Comparison of ENCODE assay signal across 8 mouse cellular contexts in genomic region chr15:3356073-3356766, GRCm38 (mm10). TPM values are rescaled to one million over a fixed set of nuclear protein-coding genes. Genes with fewer than 3 reads are reported as not detected.
DNase-seq lines count a peak whose midpoint lies in the region; ATAC-seq lines count a peak whose summit lies in the region.

No protein-coding gene starts in this region.

- H3K9ac ChIP-seq in midbrain, embryonic 11.5 days (ENCODE audit: low read length) = no peak overlapping the region
- no peak overlapping the region for H3K9ac ChIP-seq in hindbrain, embryonic 12.5 days
- no peak overlapping the region for H3K9ac ChIP-seq in midbrain, embryonic 16.5 days (ENCODE audit: low read depth, low read length)

- peak; percentile 14 for DNase-seq in cerebellum, adult 9-10 months
- DNase-seq in cerebellum, adult 11 months = no peak
- DNase-seq in midbrain, embryonic 11.5 days (ENCODE audit: low spot score, missing footprints) = peak; percentile 85
- DNase-seq in midbrain, embryonic 10.5 days (ENCODE audit: low spot score) = no peak
- no peak for DNase-seq in right cerebral cortex, postnatal 10 days (ENCODE audit: low spot score in 2 of 2)
- no peak for DNase-seq in right cerebral cortex, postnatal 14 days

- peak; percentile 40; the same call in 1 of the 2 replicates for ATAC-seq in midbrain, embryonic 11.5 days (ENCODE audit: low FRiP score)
- peak; percentile 56 for ATAC-seq in hindbrain, embryonic 12.5 days (ENCODE audit: low FRiP score)
- peak; percentile 89 for ATAC-seq in midbrain, embryonic 16.5 days

- H3K4me3 ChIP-seq in midbrain, embryonic 11.5 days (ENCODE audit: low read depth, low read length) = no peak overlapping the region
- no peak overlapping the region for H3K4me3 ChIP-seq in midbrain, embryonic 10.5 days
- H3K4me3 ChIP-seq in hindbrain, embryonic 12.5 days = no peak overlapping the region
- 0 out of 2 replicates have a peak overlapping the region, but pooled peaks have one; percentile 22 for H3K4me3 ChIP-seq in midbrain, embryonic 16.5 days (ENCODE audit: low read depth, low read length)

- no peaks in the 10 kb centered on the region for H3K4me1 ChIP-seq in midbrain, embryonic 11.5 days (ENCODE audit: control insufficient read depth, insufficient read depth, low read length)
- H3K4me1 ChIP-seq in midbrain, embryonic 10.5 days = no peaks in the 10 kb centered on the region
- no peaks in the 10 kb centered on the region for H3K4me1 ChIP-seq in hindbrain, embryonic 12.5 days
- H3K4me1 ChIP-seq in midbrain, embryonic 16.5 days (ENCODE audit: control insufficient read depth, insufficient read depth, low read length) = no peaks in the 10 kb centered on the region

- H3K9me3 ChIP-seq in midbrain, embryonic 11.5 days (ENCODE audit: control insufficient read depth, low read length) = no peaks in the 10 kb centered on the region
- H3K9me3 ChIP-seq in midbrain, embryonic 10.5 days (replicated peaks) = no peaks in the 10 kb centered on the region
- H3K9me3 ChIP-seq in hindbrain, embryonic 12.5 days (replicated peaks) = no peaks in the 10 kb centered on the region
- H3K9me3 ChIP-seq in midbrain, embryonic 16.5 days (replicated peaks; ENCODE audit: control insufficient read depth, low read length, poor library complexity, severe bottlenecking) = no peaks in the 10 kb centered on the region

- no peaks in the 10 kb centered on the region for H3K27me3 ChIP-seq in midbrain, embryonic 11.5 days (ENCODE audit: control insufficient read depth, insufficient read depth, low read length)
- no peaks in the 10 kb centered on the region for H3K27me3 ChIP-seq in midbrain, embryonic 10.5 days (ENCODE audit: low read depth, poor library complexity, severe bottlenecking)
- H3K27me3 ChIP-seq in hindbrain, embryonic 12.5 days = no peaks in the 10 kb centered on the region
- H3K27me3 ChIP-seq in midbrain, embryonic 16.5 days (ENCODE audit: control insufficient read depth, insufficient read depth, low read depth, low read length) = no peaks in the 10 kb centered on the region

- no peak overlapping the region for H3K4me2 ChIP-seq in midbrain, embryonic 11.5 days
- no peak overlapping the region; the same call in 1 of the 2 replicates for H3K4me2 ChIP-seq in hindbrain, embryonic 12.5 days (replicated peaks)
- peak overlapping the region; percentile 40; the same call in 1 of the 2 replicates for H3K4me2 ChIP-seq in midbrain, embryonic 16.5 days (ENCODE audit: low read length)

- WGBS in midbrain, embryonic 11.5 days = 60% methylated on average over 4 of the region's 4 CpGs
- WGBS in midbrain, embryonic 10.5 days = 61% methylated on average over 4 of the region's 4 CpGs
- 67% methylated on average over 4 of the region's 4 CpGs for WGBS in hindbrain, embryonic 12.5 days
- 46% methylated on average over 4 of the region's 4 CpGs for WGBS in midbrain, embryonic 16.5 days

- no peak overlapping the region for H3K27ac ChIP-seq in midbrain, embryonic 11.5 days (ENCODE audit: low read depth, low read length)
- H3K27ac ChIP-seq in midbrain, embryonic 10.5 days (replicated peaks) = no peak overlapping the region
- no peak overlapping the region for H3K27ac ChIP-seq in hindbrain, embryonic 12.5 days
- H3K27ac ChIP-seq in midbrain, embryonic 16.5 days (ENCODE audit: low read length) = no peak overlapping the region

- H3K36me3 ChIP-seq in midbrain, embryonic 11.5 days (ENCODE audit: control insufficient read depth, insufficient read depth, low read length) = no peaks in the 10 kb centered on the region
- no peaks in the 10 kb centered on the region for H3K36me3 ChIP-seq in midbrain, embryonic 10.5 days
- no peaks in the 10 kb centered on the region for H3K36me3 ChIP-seq in hindbrain, embryonic 12.5 days
- H3K36me3 ChIP-seq in midbrain, embryonic 16.5 days (ENCODE audit: control insufficient read depth, insufficient read depth, low read length) = no peaks in the 10 kb centered on the region

RNA-seq across cellular contexts. Expression of gene Ccdc152, which starts 52.9 kb away (rescaled TPM):
- 0.16 TPM in 1 of 2 replicates, not detected in the other for polyA plus RNA-seq in midbrain, embryonic 11.5 days (2014; fragmentation: Nextera tagmentation; extraction: Ambion mirVana)
- polyA plus RNA-seq in midbrain, embryonic 10.5 days (2016; fragmentation: Nextera tagmentation; extraction: Ambion mirVana) = not detected in 2 replicates
- polyA plus RNA-seq in hindbrain, embryonic 12.5 days (2016; fragmentation: Nextera tagmentation; extraction: Ambion mirVana) = not detected in 2 replicates
- 0.17 TPM in 1 of 2 replicates, not detected in the other for polyA plus RNA-seq in midbrain, embryonic 16.5 days (2015; fragmentation: Nextera tagmentation; extraction: Ambion mirVana)

Comparison
In these comparisons a context has a peak if more than half of its experiments do, and no peak if none do; other contexts are left out.
1. DNase-seq: peak in cerebellum, adult 9-10 months (single experiment) and midbrain, embryonic 11.5 days (single experiment); none in cerebellum, adult 11 months (single experiment), midbrain, embryonic 10.5 days (single experiment), right cerebral cortex, postnatal 10 days (0 of 2) and right cerebral cortex, postnatal 14 days (single experiment).
2. Peak in every context shown above with its lines, with median percentiles within 50 percentile points of each other: ATAC-seq.